ENCODE assay signal across 21 mouse cellular contexts in the genomic region with DNA sequence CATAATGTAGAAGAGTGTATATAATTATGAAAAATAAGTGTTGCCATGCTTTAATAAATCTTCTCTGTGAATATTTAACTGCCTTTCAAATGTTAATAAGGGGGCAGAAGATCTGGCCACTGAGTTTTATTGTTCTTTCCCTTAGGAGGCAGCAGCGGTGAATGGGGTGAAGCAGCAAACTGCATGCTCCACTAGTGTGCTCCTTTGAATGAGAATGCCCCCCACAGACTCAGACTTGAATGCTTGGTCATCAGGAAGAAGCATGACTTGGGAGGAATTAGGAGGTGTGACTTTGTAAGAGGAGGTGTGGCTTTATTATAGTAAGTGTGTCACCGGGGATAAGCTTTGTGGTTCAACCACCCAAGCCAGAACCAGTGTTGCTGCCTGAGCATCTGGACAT. TPM values are rescaled to one million over a fixed set of nuclear protein-coding genes. Genes with fewer than 3 reads are reported as not detected.
DNase-seq lines count a peak whose midpoint lies in the region; ATAC-seq lines count a peak whose summit lies in the region.
"Had no signal": no experiment of that assay in that cellular context is flagged by ENCODE, and none has a peak within 500 bp of the region (broad histone marks: within the 10 kb centered on the region; RNA-seq: fewer than 3 reads in every experiment).

No protein-coding gene starts in this region.

- ATAC-seq in neural tube, embryonic 11.5 days (ENCODE audit: insufficient read depth, low FRiP score, low TSS enrichment) = no peak; the same call in 1 of the 2 replicates
- ATAC-seq in neural tube, embryonic 15.5 days (ENCODE audit: low FRiP score) = no peak
- peak; percentile 76 for ATAC-seq in hindbrain, embryonic 11.5 days (ENCODE audit: low FRiP score)
- ATAC-seq: activated CD4-positive, CD25-positive, alpha-beta regulatory T cell, adult 4 months had no signal

- no peak overlapping the region for H3K4me3 ChIP-seq in neural tube, embryonic 11.5 days (ENCODE audit: low read depth, low read length)
- no peak overlapping the region for H3K4me3 ChIP-seq in neural tube, embryonic 15.5 days (replicated peaks)
- no peak overlapping the region for H3K4me3 ChIP-seq in hindbrain, embryonic 11.5 days (ENCODE audit: low read depth, low read length)
- H3K4me3 ChIP-seq: embryonic facial prominence, embryonic 15.5 days; heart, embryonic 13.5 days; left cerebral cortex, adult 2 months; limb, embryonic 10.5 days; myocyte had no signal

- no peak overlapping the region for H3K9ac ChIP-seq in neural tube, embryonic 11.5 days (ENCODE audit: low read length)
- H3K9ac ChIP-seq in neural tube, embryonic 15.5 days (replicated peaks) = no peak overlapping the region
- H3K9ac ChIP-seq in hindbrain, embryonic 11.5 days (ENCODE audit: low read depth, low read length) = no peak overlapping the region
- H3K9ac ChIP-seq: embryonic facial prominence, embryonic 15.5 days; heart, embryonic 13.5 days had no signal

- H3K27me3 ChIP-seq in neural tube, embryonic 11.5 days (ENCODE audit: control insufficient read depth, insufficient read depth, low read length) = no peaks in the 10 kb centered on the region
- no peaks in the 10 kb centered on the region for H3K27me3 ChIP-seq in neural tube, embryonic 15.5 days (replicated peaks)
- no peaks in the 10 kb centered on the region for H3K27me3 ChIP-seq in hindbrain, embryonic 11.5 days (ENCODE audit: control insufficient read depth, insufficient read depth, low read length)
- H3K27me3 ChIP-seq: embryonic facial prominence, embryonic 15.5 days; heart, embryonic 13.5 days had no signal

- H3K9me3 ChIP-seq in neural tube, embryonic 11.5 days (ENCODE audit: control insufficient read depth, low read length) = no peaks in the 10 kb centered on the region
- no peaks in the 10 kb centered on the region for H3K9me3 ChIP-seq in neural tube, embryonic 15.5 days (replicated peaks)
- no peaks in the 10 kb centered on the region for H3K9me3 ChIP-seq in hindbrain, embryonic 11.5 days (ENCODE audit: control insufficient read depth, low read length)
- H3K9me3 ChIP-seq: embryonic facial prominence, embryonic 15.5 days; heart, embryonic 13.5 days; limb, embryonic 10.5 days had no signal

- H3K27ac ChIP-seq in neural tube, embryonic 11.5 days (ENCODE audit: low read depth, low read length) = no peak overlapping the region
- H3K27ac ChIP-seq in neural tube, embryonic 15.5 days (replicated peaks) = no peak overlapping the region
- no peak overlapping the region for H3K27ac ChIP-seq in hindbrain, embryonic 11.5 days (ENCODE audit: low read depth, low read length)
- H3K27ac ChIP-seq: embryonic facial prominence, embryonic 15.5 days; heart, embryonic 13.5 days; left cerebral cortex, adult 2 months; limb, embryonic 10.5 days; macrophage had no signal

- H3K4me2 ChIP-seq in neural tube, embryonic 11.5 days (ENCODE audit: low read depth) = no peak overlapping the region
- H3K4me2 ChIP-seq in neural tube, embryonic 15.5 days = no peak overlapping the region
- no peak overlapping the region for H3K4me2 ChIP-seq in hindbrain, embryonic 11.5 days (replicated peaks; ENCODE audit: low read depth, low read length)
- H3K4me2 ChIP-seq: embryonic facial prominence, embryonic 15.5 days; heart, embryonic 13.5 days; liver, embryonic 11.5 days had no signal

- peak; percentile 7 for DNase-seq in embryo, embryonic 10 days (ENCODE audit: low spot score)
- DNase-seq in embryo, embryonic 9.5 days (ENCODE audit: extremely low spot score) = no peak
- peak; percentile 16 for DNase-seq in neural tube, embryonic 11.5 days (ENCODE audit: low spot score)
- peak; percentile 24 for DNase-seq in hindbrain, embryonic 11.5 days (ENCODE audit: low spot score)
- peak; percentile 12 for DNase-seq in mesoderm, embryonic 11.5 days (ENCODE audit: low read depth, low spot score)
- DNase-seq in adrenal gland, postnatal 4 days (ENCODE audit: low spot score in 2 of 2) = no peak
- no peak for DNase-seq in cerebellum, adult 9-11 months
- DNase-seq: heart, adult 11 months; heart, postnatal 4 days; kidney, adult 18-20 months; kidney, postnatal 25 days; lung, adult 2 months had no signal

- no peaks in the 10 kb centered on the region for H3K4me1 ChIP-seq in neural tube, embryonic 11.5 days (ENCODE audit: control insufficient read depth, insufficient read depth, low read length)
- no peaks in the 10 kb centered on the region for H3K4me1 ChIP-seq in neural tube, embryonic 15.5 days
- H3K4me1 ChIP-seq in hindbrain, embryonic 11.5 days (replicated peaks; ENCODE audit: control insufficient read depth, insufficient read depth, low read length) = no peaks in the 10 kb centered on the region
- H3K4me1 ChIP-seq: embryonic facial prominence, embryonic 15.5 days; heart, embryonic 13.5 days; limb, embryonic 10.5 days had no signal

- 44% methylated on average over 2 of the region's 2 CpGs for WGBS in neural tube, embryonic 11.5 days
- WGBS in neural tube, embryonic 15.5 days = 24% methylated on average over 2 of the region's 2 CpGs
- 27% methylated on average over 2 of the region's 2 CpGs for WGBS in hindbrain, embryonic 11.5 days

- H3K36me3 ChIP-seq in neural tube, embryonic 11.5 days (ENCODE audit: control insufficient read depth, insufficient read depth, low read length) = no peaks in the 10 kb centered on the region
- H3K36me3 ChIP-seq in neural tube, embryonic 15.5 days = no peaks in the 10 kb centered on the region
- H3K36me3 ChIP-seq in hindbrain, embryonic 11.5 days (ENCODE audit: control insufficient read depth, insufficient read depth, low read length) = no peaks in the 10 kb centered on the region
- H3K36me3 ChIP-seq: embryonic facial prominence, embryonic 15.5 days; heart, embryonic 13.5 days; limb, embryonic 10.5 days had no signal

RNA-seq across cellular contexts. Expression of gene Msl3l2, which starts 52.0 kb away (rescaled TPM):
- polyA plus RNA-seq in neural tube, embryonic 11.5 days (2014; fragmentation: Nextera tagmentation; extraction: Ambion mirVana) = 7.7 and 10.0 TPM in 2 replicates
- 11.8 and 13.2 TPM in 2 replicates for polyA plus RNA-seq in neural tube, embryonic 15.5 days (2015; fragmentation: Nextera tagmentation; extraction: Ambion mirVana)
- 7.4 and 8.3 TPM in 2 replicates for polyA plus RNA-seq in hindbrain, embryonic 11.5 days (2014; fragmentation: Nextera tagmentation; extraction: Ambion mirVana)
- 10 to 100 TPM; 13.2 to 16.7 TPM for total RNA-seq in adrenal gland, postnatal 4 days (2021)

Comparison
In these comparisons a context has a peak if more than half of its experiments do, and no peak if none do; other contexts are left out.
1. DNase-seq: peak in embryo, embryonic 10 days (single experiment), neural tube, embryonic 11.5 days (single experiment), hindbrain, embryonic 11.5 days (single experiment) and mesoderm, embryonic 11.5 days (single experiment); none in embryo, embryonic 9.5 days (single experiment), adrenal gland, postnatal 4 days (0 of 2) and cerebellum, adult 9-11 months (single experiment).